Mouse (Mus musculus) cerebral cortex, adult 2 months (tissue): Measurements from ENCODE around the gene Vwce.

ENCODE experiments used
- WGBS: fragments of 180-500 bp; shearing (Covaris S2); methylation state at CpG from one replicate; pipeline ENCODE4 v1.1.7; 2018; 5-methylcytosine and 5-hydroxymethylcytosine counted together

Gene Vwce

DNA sequence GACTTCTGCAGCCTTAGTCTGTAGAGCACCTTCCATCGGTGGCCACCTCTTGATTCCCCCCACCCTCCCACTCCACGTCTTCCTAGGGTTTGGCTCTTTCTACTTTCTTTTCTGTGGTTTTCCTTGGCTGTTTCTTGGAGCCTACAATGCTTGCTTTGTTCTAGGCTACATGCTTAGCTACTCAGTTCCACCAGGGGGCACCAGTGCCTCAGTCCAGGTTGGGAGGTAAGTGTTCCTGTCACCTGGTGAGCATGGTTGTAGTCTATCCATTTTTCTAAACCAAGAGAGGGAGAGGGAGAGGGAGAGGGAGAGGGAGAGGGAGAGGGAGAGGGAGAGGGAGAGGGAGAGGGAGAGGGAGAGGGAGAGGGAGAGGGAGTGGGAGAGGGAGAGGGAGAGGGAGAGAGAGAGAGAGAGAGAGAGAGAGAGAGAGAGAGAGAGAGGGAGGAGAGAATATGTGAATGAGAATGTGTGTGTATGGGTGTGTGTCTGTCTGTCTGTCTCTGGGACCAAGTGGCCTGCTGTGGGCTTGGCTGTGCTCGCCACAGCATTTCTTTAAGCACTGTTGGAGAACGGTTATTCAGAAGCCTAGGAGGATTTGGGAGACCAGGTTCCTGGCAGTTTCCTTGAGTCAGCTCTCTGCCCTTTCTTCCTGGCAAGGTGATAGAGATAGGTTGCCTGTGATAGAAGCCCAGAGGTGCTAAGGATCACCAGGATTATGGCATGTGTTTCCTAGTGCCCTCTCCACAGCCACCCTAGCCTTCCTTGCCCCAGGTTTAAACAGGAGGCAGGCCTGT lies 80.9 kb downstream of the Vwce start:
- WGBS = 35% methylated on average over 4 of the region's 4 CpGs

DNA sequence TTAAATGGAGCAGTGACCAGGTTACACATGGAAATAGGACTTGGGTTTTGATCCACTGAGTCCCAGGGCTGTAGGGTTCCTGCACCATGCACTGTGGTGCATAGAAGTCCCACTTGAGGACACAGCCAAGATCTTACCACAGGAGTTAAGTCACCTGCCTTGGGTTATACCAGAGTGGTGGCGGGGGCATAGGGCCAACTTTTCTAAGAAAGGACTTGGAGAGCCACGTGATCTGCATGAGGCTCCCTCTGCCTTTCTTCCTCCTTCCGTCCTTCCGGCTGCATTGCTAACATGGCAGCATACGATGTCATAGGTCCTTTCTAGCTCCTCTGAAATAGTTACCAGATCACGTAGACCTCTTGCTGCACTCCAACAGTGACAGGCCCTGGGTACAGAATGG lies 81.5 kb downstream of the Vwce start:
- WGBS = 75% methylated on average over 6 of the region's 6 CpGs
